Mouse (Mus musculus) lung, postnatal 0 days (tissue): ENCODE measurements at regions not wholly inside any gene's neighbourhood (a gene's known extent, or its start where the extent isn't known, plus 50 kb on each side); places are given as distances from the start of the nearest gene placed in this dataset.

Experiments used
- CTCF ChIP-seq: IDR thresholded peaks from 2 replicates; pipeline ENCODE4 v1.5.1; 2016; ENCODE audit warnings: antibody characterized with exemption, mild to moderate bottlenecking
- EP300 ChIP-seq: IDR thresholded peaks from 2 replicates; pipeline ENCODE4 v1.6.1; 2016; ENCODE audit warnings: antibody characterized with exemption, mild to moderate bottlenecking, control low read depth

GRCm38 (mm10) chr15:61538930-61539329 is 616.1 kb upstream of the A1bg start:
- no peak for TF ChIP-seq CTCF
- TF ChIP-seq EP300: no peak
